Mouse (Mus musculus): ENCODE measurements around the gene Rp2. TPM values are rescaled to one million over a fixed set of nuclear protein-coding genes. Genes with fewer than 3 reads are reported as not detected.

Rp2 gene
- total and polyA plus RNA-seq, 3 experiments = 3.8 to 19.1 (median 9.9) TPM

- DNase-seq = peak; percentile 92
These were observed 61.0 kb downstream of the Rp2 start, which contains the start of gene Jade3 for GRCm38 (mm10) chrX:20425140-20425838. Gene Jade3 (plus strand): TSS chrX:20425688.

GRCm38 (mm10) chrX:20425839-20426449 lies 61.7 kb downstream of the Rp2 start:
- DNase-seq = peak; percentile 64

Other genes with a start within 250 kb of the Rp2 start
- gene Slc9a7, start 72.7 kb upstream of the Rp2 start, total RNA-seq (2021) = 10 to 100 TPM; 16.6 to 35.5 TPM
- gene Slc9a7, start 72.7 kb upstream of the Rp2 start, polyA plus RNA-seq (2012; rRNA removed) = 5.2 and 6.8 TPM in 2 replicates
- gene Jade3, start 61.2 kb downstream of the Rp2 start, total RNA-seq (2021) = 1 to 10 TPM; 4.0 to 4.6 TPM
- 0.17 and 0.22 TPM in 2 replicates for gene Jade3, start 61.2 kb downstream of the Rp2 start, polyA plus RNA-seq (2012; rRNA removed)
- gene Rgn, start 185.3 kb downstream of the Rp2 start, total RNA-seq (2021) = 1 to 10 TPM in 1 of 2 experiments, under 1 TPM in 1; 0.93 to 4.7 TPM
- 0.08 and 0.13 TPM in 2 replicates for gene Rgn, start 185.3 kb downstream of the Rp2 start, polyA plus RNA-seq (2012; rRNA removed)

Data from adrenal gland, adult 2 months (tissue).